ENCODE assay signal across 23 mouse cellular contexts in the genomic region with DNA sequence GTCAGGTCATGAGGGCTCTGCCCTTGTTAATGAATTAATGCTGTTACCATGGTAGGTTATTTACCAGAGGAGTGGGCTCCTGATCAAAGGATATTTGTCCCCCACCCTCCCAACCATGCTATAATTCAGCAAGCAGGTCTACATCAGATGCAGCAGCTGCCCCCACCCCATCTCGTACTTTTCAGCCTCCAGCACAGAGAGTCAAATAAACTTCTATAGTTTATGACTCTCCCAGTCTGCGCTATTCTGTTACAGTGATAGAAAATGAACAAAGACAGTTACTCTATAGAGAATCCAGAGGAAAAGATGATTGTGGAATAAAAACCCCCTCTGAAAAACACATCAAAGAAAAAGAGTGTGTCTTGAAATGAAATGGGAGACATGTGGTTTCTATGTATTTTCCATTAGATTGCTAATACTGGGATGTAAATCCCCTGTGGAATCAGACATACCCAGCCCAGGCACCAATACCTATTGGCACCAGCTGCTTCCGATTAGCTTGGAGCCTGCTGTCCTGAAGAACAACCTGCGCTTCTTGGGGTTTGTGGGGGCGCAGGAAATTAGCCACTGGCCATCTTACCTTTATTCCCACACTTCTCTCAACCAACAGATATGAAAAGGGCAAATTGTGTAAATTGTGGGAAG.
DNase-seq lines count a peak whose midpoint lies in the region; ATAC-seq lines count a peak whose summit lies in the region.
"Had no signal": no experiment of that assay in that cellular context is flagged by ENCODE, and none has a peak within 500 bp of the region (broad histone marks: within the 10 kb centered on the region; RNA-seq: fewer than 3 reads in every experiment).

No protein-coding gene starts in this region.

- H3K4me3 ChIP-seq in embryonic facial prominence, embryonic 11.5 days (ENCODE audit: low read depth, low read length): no peak overlapping the region
- H3K4me3 ChIP-seq in limb, embryonic 13.5 days: no peak overlapping the region
- no peak overlapping the region for H3K4me3 ChIP-seq in neural tube, embryonic 15.5 days (replicated peaks)
- H3K4me3 ChIP-seq: embryonic facial prominence, embryonic 15.5 days; erythroblast, embryonic 14.5 days; forebrain, embryonic 10.5 days; heart, embryonic 12.5 days; hindbrain, embryonic 13.5 days had no signal

- peak overlapping the region; percentile 32 for H3K27ac ChIP-seq in embryonic facial prominence, embryonic 11.5 days (replicated peaks; ENCODE audit: low read depth, low read length)
- peak overlapping the region; percentile 53; the same call in 1 of the 2 replicates for H3K27ac ChIP-seq in limb, embryonic 13.5 days
- H3K27ac ChIP-seq in neural tube, embryonic 15.5 days (replicated peaks): no peak overlapping the region
- H3K27ac ChIP-seq: embryonic facial prominence, embryonic 15.5 days; forebrain, embryonic 10.5 days; hindbrain, embryonic 13.5 days had no signal

- H3K4me2 ChIP-seq in embryonic facial prominence, embryonic 11.5 days (ENCODE audit: low read depth, low read length): no peak overlapping the region
- H3K4me2 ChIP-seq in limb, embryonic 13.5 days (replicated peaks): no peak overlapping the region; the same call in 1 of the 2 replicates
- H3K4me2 ChIP-seq in neural tube, embryonic 15.5 days: no peak overlapping the region
- H3K4me2 ChIP-seq: embryonic facial prominence, embryonic 15.5 days; heart, embryonic 12.5 days; hindbrain, embryonic 13.5 days had no signal

- intact Hi-C loops in heart, postnatal 36 days (cut with DNase I): no loop called here

- ATAC-seq in embryonic facial prominence, embryonic 11.5 days (replicated peaks; ENCODE audit: insufficient number of reproducible peaks, low FRiP score, low TSS enrichment, low read depth): no peak
- ATAC-seq in limb, embryonic 13.5 days (ENCODE audit: low FRiP score, low read depth): peak; percentile 63
- no peak for ATAC-seq in neural tube, embryonic 15.5 days (ENCODE audit: low FRiP score)
- ATAC-seq: activated CD4-positive, CD25-positive, alpha-beta regulatory T cell, adult 4 months; forebrain, embryonic 14.5 days; intestine, embryonic 16.5 days; Patski had no signal

- no peaks in the 10 kb centered on the region for H3K9me3 ChIP-seq in embryonic facial prominence, embryonic 11.5 days (replicated peaks; ENCODE audit: control insufficient read depth, low read length)
- no peaks in the 10 kb centered on the region for H3K9me3 ChIP-seq in limb, embryonic 13.5 days
- no peaks in the 10 kb centered on the region for H3K9me3 ChIP-seq in neural tube, embryonic 15.5 days (replicated peaks)
- H3K9me3 ChIP-seq: embryonic facial prominence, embryonic 15.5 days; forebrain, embryonic 10.5 days; hindbrain, embryonic 13.5 days had no signal

- no peaks in the 10 kb centered on the region for H3K27me3 ChIP-seq in embryonic facial prominence, embryonic 11.5 days (ENCODE audit: control insufficient read depth, insufficient read depth, low read length)
- no peaks in the 10 kb centered on the region for H3K27me3 ChIP-seq in limb, embryonic 13.5 days
- H3K27me3 ChIP-seq in neural tube, embryonic 15.5 days (replicated peaks): no peaks in the 10 kb centered on the region
- H3K27me3 ChIP-seq: CH12.LX; embryonic facial prominence, embryonic 15.5 days; heart, embryonic 12.5 days; hindbrain, embryonic 13.5 days; Patski had no signal

- peak; percentile 78 for DNase-seq in heart, adult 11 months
- no peak for DNase-seq in heart, postnatal 36 days
- DNase-seq in embryonic facial prominence, embryonic 11.5 days (ENCODE audit: low spot score): peak; percentile 71
- DNase-seq in forelimb bud, embryonic 11.5 days (ENCODE audit: low read depth, low spot score): peak; percentile 44
- no peak for DNase-seq in left cerebral cortex, adult 11 months (ENCODE audit: low spot score)
- DNase-seq in gastrocnemius, adult 8-10 months (ENCODE audit: low spot score in 2 of 2): no peak
- DNase-seq: adrenal gland, postnatal 14 days; cerebellum, adult 11-12 months; cerebellum, adult 9-10 months; cerebellum, postnatal 25 days; gastrocnemius, postnatal 10 days had no signal

- H3K9ac ChIP-seq in embryonic facial prominence, embryonic 11.5 days (replicated peaks; ENCODE audit: low read length): no peak overlapping the region
- H3K9ac ChIP-seq in limb, embryonic 13.5 days: no peak overlapping the region
- H3K9ac ChIP-seq in neural tube, embryonic 15.5 days (replicated peaks): no peak overlapping the region
- H3K9ac ChIP-seq: embryonic facial prominence, embryonic 15.5 days; heart, embryonic 12.5 days; hindbrain, embryonic 13.5 days had no signal

- no peaks in the 10 kb centered on the region for H3K36me3 ChIP-seq in embryonic facial prominence, embryonic 11.5 days (replicated peaks; ENCODE audit: control insufficient read depth, insufficient read depth, low read depth, low read length)
- H3K36me3 ChIP-seq in limb, embryonic 13.5 days: no peaks in the 10 kb centered on the region
- H3K36me3 ChIP-seq in neural tube, embryonic 15.5 days: no peaks in the 10 kb centered on the region
- H3K36me3 ChIP-seq: embryonic facial prominence, embryonic 15.5 days; forebrain, embryonic 10.5 days; heart, embryonic 12.5 days; hindbrain, embryonic 13.5 days had no signal

- 0 out of 2 replicates have a peak, but pooled peaks cover 2% of the 10 kb centered on the region for H3K4me1 ChIP-seq in embryonic facial prominence, embryonic 11.5 days (ENCODE audit: control insufficient read depth, insufficient read depth, low read length)
- peaks cover 19% of the 10 kb centered on the region for H3K4me1 ChIP-seq in limb, embryonic 13.5 days
- H3K4me1 ChIP-seq in neural tube, embryonic 15.5 days: no peaks in the 10 kb centered on the region

- WGBS in embryonic facial prominence, embryonic 11.5 days: 53% methylated on average over 5 of the region's 5 CpGs
- WGBS in limb, embryonic 13.5 days: 20% methylated on average over 5 of the region's 5 CpGs
- WGBS in neural tube, embryonic 15.5 days: 61% methylated on average over 5 of the region's 5 CpGs

Comparison
In these comparisons a context has a peak if more than half of its experiments do, and no peak if none do; other contexts are left out.
1. DNase-seq: peak in heart, adult 11 months (single experiment), embryonic facial prominence, embryonic 11.5 days (single experiment) and forelimb bud, embryonic 11.5 days (single experiment); none in heart, postnatal 36 days (0 of 2), left cerebral cortex, adult 11 months (single experiment) and gastrocnemius, adult 8-10 months (0 of 2).